In the genomic region with DNA sequence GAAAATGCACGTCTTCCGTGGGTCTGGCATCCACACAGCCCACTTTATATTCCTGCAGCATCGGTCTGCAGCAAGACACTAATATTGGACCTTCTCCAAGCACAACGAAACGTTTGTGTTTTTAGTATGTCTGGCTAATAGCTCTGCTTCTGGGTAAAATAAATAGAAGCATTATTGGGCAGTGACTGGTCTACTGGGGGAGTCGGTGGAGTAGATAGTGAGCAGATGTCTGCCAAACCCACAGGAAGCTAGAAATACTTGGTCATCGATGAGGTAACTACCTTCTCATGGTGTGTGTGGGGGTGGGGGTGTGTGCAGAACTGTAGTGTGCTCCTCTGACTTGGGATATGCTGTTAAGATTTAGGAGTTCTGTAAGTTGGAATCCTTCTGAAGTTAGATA, we compare ENCODE assay signal across 8 mouse cellular contexts. TPM values are rescaled to one million over a fixed set of nuclear protein-coding genes. Genes with fewer than 3 reads are reported as not detected.
DNase-seq lines count a peak whose midpoint lies in the region; ATAC-seq and TF ChIP-seq lines count a peak whose summit lies in the region.

No protein-coding gene starts in this region.

- H3K9me3 ChIP-seq in heart, embryonic 16.5 days (replicated peaks; ENCODE audit: control insufficient read depth, low read length) = no peaks in the 10 kb centered on the region

- TF ChIP-seq POLR2A in cerebellum, adult 2 months (IDR thresholded peaks at IDR 0.05; ENCODE audit: borderline replicate concordance, insufficient read depth, low read length) = no peak
- TF ChIP-seq POLR2A in thymus, adult 2 months (IDR thresholded peaks at IDR 0.05; ENCODE audit: control insufficient read depth, extremely low read depth, insufficient read depth, low read length, poor library complexity) = no peak

- no peaks in the 10 kb centered on the region for H3K27me3 ChIP-seq in cerebellum, adult 2 months (ENCODE audit: control insufficient read depth, insufficient read depth, low read length)
- no peaks in the 10 kb centered on the region for H3K27me3 ChIP-seq in Patski
- no peaks in the 10 kb centered on the region for H3K27me3 ChIP-seq in heart, embryonic 16.5 days (ENCODE audit: control insufficient read depth, insufficient read depth, low read length)
- peaks cover 18% of the 10 kb centered on the region for H3K27me3 ChIP-seq in thymus, adult 2 months (ENCODE audit: control insufficient read depth, insufficient read depth, low read length)

- in situ Hi-C loops in Patski (cut with MboI; ENCODE audit: low pct_unique_long_range_greater_than_20kb) = loop anchor here (10.0 kb wide), 2 partner anchors 158 to 218 kb away; no protein-coding TSS in a partner anchor

- peak overlapping the region; percentile 100 for H3K4me2 ChIP-seq in heart, embryonic 16.5 days (ENCODE audit: low read depth, low read length)

- 10% methylated on average over 7 of the region's 7 CpGs for WGBS in cerebellum, adult 2 months
- 22% methylated on average over 7 of the region's 7 CpGs for WGBS in heart, embryonic 16.5 days
- WGBS in thymus, adult 2 months = 49% methylated on average over 7 of the region's 7 CpGs

- H3K36me3 ChIP-seq in heart, embryonic 16.5 days (ENCODE audit: control insufficient read depth, insufficient read depth) = no peaks in the 10 kb centered on the region
- H3K36me3 ChIP-seq in thymus, adult 2 months (ENCODE audit: control insufficient read depth, insufficient read depth, low read length) = no peaks in the 10 kb centered on the region

- CTCF ChIA-PET in Patski (lab: Charles Lee) = interaction anchor here (0.7 to 1.4 kb wide), 4 partner anchors 18 to 144 kb away, joined by 3 to 4 read pairs (median 3); no protein-coding TSS in a partner anchor

- H3K27ac ChIP-seq in cerebellum, adult 2 months (ENCODE audit: insufficient read depth, low read length) = no peak overlapping the region
- H3K27ac ChIP-seq in heart, embryonic 16.5 days (ENCODE audit: low read length) = peak overlapping the region; percentile 76
- H3K27ac ChIP-seq in thymus, adult 2 months (ENCODE audit: control insufficient read depth, insufficient read depth, low read length) = no peak overlapping the region

- POLR2A ChIA-PET in Patski (lab: Charles Lee) = interaction anchor here (0.7 to 1.4 kb wide), 3 partner anchors 9 to 185 kb away, joined by 3 to 4 read pairs (median 3); no protein-coding TSS in a partner anchor

- peak overlapping the region; percentile 63 for H3K4me3 ChIP-seq in cerebellum, adult 2 months (replicated peaks; ENCODE audit: insufficient read depth, low read depth, low read length)
- peak overlapping the region; percentile 93 for H3K4me3 ChIP-seq in heart, embryonic 16.5 days (ENCODE audit: low read length)
- no peak overlapping the region for H3K4me3 ChIP-seq in thymus, adult 2 months (ENCODE audit: control insufficient read depth, insufficient read depth, low read length)

- ATAC-seq in Patski = peak; percentile 38
- ATAC-seq in heart, embryonic 16.5 days (replicated peaks; ENCODE audit: extremely low read depth, insufficient read depth, low FRiP score) = no peak
- no peak for ATAC-seq in activated CD4-positive, CD25-positive, alpha-beta regulatory T cell, adult 4 months

- H3K4me1 ChIP-seq in cerebellum, adult 2 months (ENCODE audit: control insufficient read depth, insufficient read depth, low read length) = peaks cover 13% of the 10 kb centered on the region; the same call in 1 of the 2 replicates
- peaks cover 28% of the 10 kb centered on the region for H3K4me1 ChIP-seq in heart, embryonic 16.5 days (ENCODE audit: control insufficient read depth, insufficient read depth, low read length)
- no peaks in the 10 kb centered on the region; the same call in 1 of the 2 replicates for H3K4me1 ChIP-seq in thymus, adult 2 months (replicated peaks; ENCODE audit: control insufficient read depth, insufficient read depth, low read length)

- no peak for DNase-seq in cerebellum, adult 2 months
- no peak for DNase-seq in cerebellum, adult 8-10 months
- no peak for DNase-seq in Patski (ENCODE audit: low read depth, low spot score)
- DNase-seq in lung, postnatal 10 days = peak; percentile 24
- DNase-seq in thymus, adult 2 months = no peak
- no peak for DNase-seq in urinary bladder, postnatal 4 days (ENCODE audit: low spot score in 2 of 2)

- H3K9ac ChIP-seq in heart, embryonic 16.5 days (ENCODE audit: low read length) = peak overlapping the region; percentile 95

- no peak for TF ChIP-seq CTCF in cerebellum, adult 2 months (IDR thresholded peaks at IDR 0.05; ENCODE audit: borderline replicate concordance, insufficient read depth, low read depth, low read length)
- TF ChIP-seq CTCF in Patski (IDR thresholded peaks at IDR 0.05) = no peak
- TF ChIP-seq CTCF in thymus, adult 2 months (IDR thresholded peaks at IDR 0.05; ENCODE audit: borderline replicate concordance, control insufficient read depth, extremely low read depth, insufficient read depth, low read length, poor library complexity) = no peak

RNA-seq across cellular contexts. Expression of gene Farp1, which starts 2.3 kb away (rescaled TPM):
- 43.3 and 44.4 TPM in 2 replicates for polyA plus RNA-seq in cerebellum, adult 2 months (2012; rRNA removed)
- polyA plus RNA-seq in Patski (2021) = 96.8 TPM
- 11.6 and 13.0 TPM in 2 replicates for polyA plus RNA-seq in heart, embryonic 16.5 days (2015; fragmentation: Nextera tagmentation; extraction: Ambion mirVana)
- 4.9 and 5.1 TPM in 2 replicates for polyA plus RNA-seq in thymus, adult 2 months (2012; rRNA removed)
- polyA plus RNA-seq in activated CD4-positive, CD25-positive, alpha-beta regulatory T cell, adult 4 months (2017; shearing (Covaris generic)) = 1 to 10 TPM; 2.4 TPM
